Mouse (Mus musculus) left cerebral cortex, adult 2 months (tissue): Measurements from ENCODE around the gene B3gat2. TPM values are rescaled to one million over a fixed set of nuclear protein-coding genes. Genes with fewer than 3 reads are reported as not detected.

Source experiments
- DNase-seq, 2 experiments: peaks; one replicate each; pipeline ENCODE4 v3.0.0; 2021 to 2022; ENCODE audit warnings: low spot score in 2 of 2, mixed read lengths in 1 of 2; ENCODE audit errors: extremely low spot score in 1 of 2
- H3K27ac ChIP-seq: fragments of 200-600 bp; 2 replicates; pipeline ENCODE4 v1.8.1; 2022
- H3K4me3 ChIP-seq: fragments of 200-600 bp; 2 replicates; pipeline ENCODE4 v1.8.1; 2022
- CTCF ChIP-seq: fragments of 200-600 bp; IDR thresholded peaks from 2 replicates; pipeline ENCODE4 v1.8.1; 2022; ENCODE audit warnings: antibody characterized with exemption, mild to moderate bottlenecking, moderate library complexity
- intact Hi-C: fragments of 180-260 bp; cut with DNase I; formaldehyde crosslinking; loops from one replicate; pipeline ENCODE4 v1.15.1; 2025
- total RNA-seq, 2 experiments: library from RNA; stranded (reverse); gene quantifications; 2 replicates each; pipeline ENCODE4 v1.2.3; 2021

B3gat2 gene
- total RNA-seq, 2 experiments from 2014 or later, result 6.9 to 8.5 TPM

DNA sequence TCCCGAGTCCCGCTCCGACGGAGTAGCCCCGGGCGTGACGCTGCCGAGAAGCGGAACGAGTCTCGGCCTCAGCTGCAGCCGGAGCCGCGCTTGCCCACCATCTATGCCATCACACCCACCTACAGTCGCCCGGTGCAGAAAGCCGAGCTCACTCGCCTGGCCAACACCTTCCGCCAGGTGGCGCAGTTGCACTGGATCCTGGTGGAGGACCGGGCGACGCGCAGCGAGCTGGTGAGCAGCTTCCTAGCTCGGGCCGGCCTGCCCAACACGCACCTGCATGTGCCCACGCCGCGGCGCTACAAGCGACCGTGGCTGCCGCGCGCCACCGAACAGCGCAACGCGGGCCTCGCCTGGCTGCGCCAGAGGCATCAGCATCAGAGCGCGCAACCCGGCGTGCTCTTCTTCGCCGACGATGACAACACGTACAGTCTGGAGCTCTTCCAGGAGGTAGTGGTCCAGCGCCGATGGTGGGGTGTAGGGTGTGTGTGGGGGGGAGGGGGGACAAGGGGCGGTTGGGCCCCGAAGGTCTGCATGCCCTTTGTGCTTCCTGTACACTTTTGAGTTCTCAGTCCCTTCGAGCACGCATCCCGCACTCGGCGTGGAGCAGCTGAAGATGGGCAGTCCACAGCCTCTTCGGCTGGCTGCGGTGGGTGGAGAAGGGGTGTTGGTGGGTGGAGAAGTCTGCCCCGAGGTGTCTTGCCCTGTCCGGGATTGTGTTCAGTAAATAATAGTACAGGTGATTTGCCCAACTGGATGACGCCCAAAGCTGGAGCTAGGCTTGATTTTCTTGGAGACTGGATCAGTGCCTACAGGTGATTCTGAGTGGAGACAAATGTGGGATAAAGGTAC is 1.5 kb downstream of the B3gat2 start:
- H3K4me3 ChIP-seq, result peak overlapping the region; percentile 70
- no peak overlapping the region for H3K27ac ChIP-seq
- intact Hi-C loops, result loop anchor here (2.0 to 10.0 kb wide), 4 partner anchors 30 to 441 kb away; partner anchors contain the start of gene Smap1
- TF ChIP-seq CTCF, result peak; percentile 96
- peak; percentile 93 to 99 for DNase-seq

DNA sequence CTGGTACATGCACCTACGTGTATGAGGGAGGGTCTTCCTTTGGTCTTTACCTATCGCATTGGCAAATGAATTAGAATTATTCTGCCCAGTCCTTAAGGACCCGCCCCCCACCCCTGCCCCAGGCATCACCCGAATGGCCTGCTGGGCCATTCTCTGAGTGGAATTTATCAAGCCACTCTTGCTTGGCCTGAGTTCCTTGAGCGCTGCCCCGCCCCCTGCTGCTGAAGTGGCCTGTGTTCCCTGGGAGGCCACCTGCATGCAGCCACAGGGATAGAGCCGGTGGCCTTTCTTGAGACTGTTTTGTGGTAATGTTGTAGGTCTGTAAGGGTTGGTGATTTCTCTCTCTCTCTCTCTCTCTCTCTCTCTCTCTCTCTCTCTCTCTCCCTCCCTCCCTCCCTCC is 2.2 kb downstream of the B3gat2 start:
- Histone ChIP-seq H3K4me3 (peak overlapping the region; percentile 70; the same call in 1 of the 2 replicates), H3K27ac (no peak overlapping the region)
- no peak for DNase-seq
- intact Hi-C loops, result loop anchor here (2.0 to 10.0 kb wide), 4 partner anchors 29 to 441 kb away; partner anchors contain the start of gene Smap1
- TF ChIP-seq CTCF, result no peak

DNA sequence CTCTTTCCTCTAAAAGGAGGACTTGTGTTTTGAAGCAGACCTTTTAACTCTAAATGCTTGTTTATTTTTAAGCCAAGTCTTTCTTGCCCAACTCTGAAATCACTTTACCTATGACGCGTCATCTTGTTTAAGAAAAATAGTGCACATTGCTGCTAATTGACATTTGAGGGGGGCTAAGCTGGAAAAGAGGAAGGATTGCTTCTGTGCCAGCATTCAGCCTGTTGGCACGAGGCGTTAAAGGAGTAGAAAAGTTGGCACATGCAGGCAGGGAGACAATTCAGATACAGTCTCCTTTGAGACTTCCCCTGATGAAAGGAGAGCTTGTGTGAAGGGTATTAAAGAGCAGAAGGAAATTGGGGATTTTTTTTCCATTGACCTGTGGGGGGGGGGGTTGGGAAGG is 3.2 kb downstream of the B3gat2 start:
- DNase-seq, result no peak
- intact Hi-C loops, result loop anchor here (5.0 to 10.0 kb wide), 3 partner anchors 158 to 442 kb away; partner anchors contain the start of gene Smap1
- Histone ChIP-seq H3K27ac (no peak overlapping the region), H3K4me3 (no peak overlapping the region)
- no peak for TF ChIP-seq CTCF

- no peak overlapping the region for H3K27ac ChIP-seq
- no peak for TF ChIP-seq CTCF
- H3K4me3 ChIP-seq, result no peak overlapping the region
- no peak for DNase-seq
- intact Hi-C loops, result no loop called here
Measured at GRCm38 (mm10) chr1:23773039-23773438, 11.5 kb downstream of the B3gat2 start.

DNA sequence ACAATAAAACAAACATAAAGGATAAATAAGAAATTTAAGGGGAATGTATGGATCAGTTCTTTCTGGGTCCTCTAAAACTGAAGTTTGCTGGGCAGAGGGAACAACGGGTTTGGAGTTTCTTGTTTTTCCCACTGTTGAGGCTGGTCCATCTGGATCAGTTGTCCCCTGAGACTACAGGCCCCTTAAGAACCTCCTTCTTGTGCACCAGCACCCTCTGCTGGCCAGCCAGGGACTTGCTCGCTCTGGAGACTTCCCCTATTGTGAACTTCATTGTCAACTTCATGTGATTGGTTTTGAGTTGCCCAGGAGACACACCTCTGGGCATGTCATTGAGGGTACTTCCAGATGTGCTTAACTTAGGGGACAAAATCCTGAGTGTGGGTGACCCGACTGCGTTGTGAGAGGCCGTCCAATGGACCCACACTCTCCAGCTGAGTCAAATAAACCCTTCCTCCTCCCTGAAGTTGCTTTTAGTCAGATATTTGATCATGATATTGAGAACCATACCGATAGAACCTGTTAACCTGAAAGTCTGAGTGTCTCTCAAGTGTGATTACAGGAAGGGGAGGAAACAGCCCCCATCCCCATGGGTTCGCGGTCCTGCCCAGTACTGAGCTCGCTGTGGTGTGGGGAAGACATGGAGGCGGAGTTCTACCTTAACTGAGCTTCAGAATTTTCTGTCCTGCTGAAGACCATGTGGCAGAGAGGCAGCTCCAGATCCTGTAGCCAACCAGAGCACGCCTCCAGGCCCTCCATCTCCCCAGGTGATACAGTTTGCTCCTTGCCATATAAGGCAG is 31.4 kb downstream of the B3gat2 start:
- intact Hi-C loops, result loop anchor here (2.0 to 10.0 kb wide), 3 partner anchors 30 to 468 kb away; no protein-coding TSS in a partner anchor

DNA sequence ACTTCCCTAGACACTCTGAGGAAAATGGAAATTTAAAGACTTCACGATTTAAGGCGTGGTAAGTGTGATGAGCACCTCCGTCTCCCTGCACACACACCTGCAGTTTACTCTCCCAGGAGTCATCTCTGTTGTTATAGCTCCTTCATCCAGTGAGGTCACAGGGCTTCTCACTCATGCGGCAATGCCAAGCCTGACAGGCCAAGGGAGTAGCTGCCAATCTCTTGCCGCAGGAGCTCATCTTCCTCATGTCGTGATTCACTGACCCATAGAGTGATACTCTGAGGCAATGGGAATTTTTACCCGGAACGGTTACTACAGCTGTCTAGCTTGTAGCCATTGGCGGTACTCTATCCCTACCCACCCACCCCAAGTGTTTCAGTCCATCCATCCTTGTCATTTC is 36.8 kb downstream of the B3gat2 start:
- Histone ChIP-seq H3K27ac (no peak overlapping the region), H3K4me3 (no peak overlapping the region)
- intact Hi-C loops, result loop anchor here (10.0 kb wide), 1 partner anchor 474 kb away; no protein-coding TSS in a partner anchor
- TF ChIP-seq CTCF, result no peak
- no peak for DNase-seq

More for the DNA sequence above, 31.4 kb downstream of the B3gat2 start:
- Histone ChIP-seq H3K4me3 (no peak overlapping the region), H3K27ac (no peak overlapping the region)
- DNase-seq, result peak; percentile 54 to 74
- peak; percentile 90 for TF ChIP-seq CTCF

DNA sequence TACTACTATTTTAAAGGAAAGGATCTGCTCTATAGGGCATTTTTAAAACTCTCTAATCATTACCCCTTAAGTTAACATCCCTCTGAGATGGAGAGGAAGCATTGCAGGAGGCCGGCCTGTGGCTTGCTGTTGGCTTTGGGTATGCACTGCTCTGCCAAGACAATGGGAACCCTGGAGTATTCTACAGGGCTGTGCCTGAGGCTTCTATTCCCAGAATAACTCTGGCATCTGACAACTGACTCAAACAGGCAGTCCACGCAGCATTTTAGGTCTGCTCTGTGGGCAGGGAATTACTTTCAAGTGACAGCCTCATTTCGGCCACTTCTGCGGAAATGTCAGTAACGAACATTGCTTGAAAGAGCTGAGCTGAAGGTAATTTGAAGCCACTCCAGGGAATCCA is 60.1 kb downstream of the B3gat2 start:
- intact Hi-C loops, result no loop called here
- DNase-seq, result no peak
- no peak overlapping the region for H3K4me3 ChIP-seq
- no peak overlapping the region for H3K27ac ChIP-seq
- no peak for TF ChIP-seq CTCF

DNA sequence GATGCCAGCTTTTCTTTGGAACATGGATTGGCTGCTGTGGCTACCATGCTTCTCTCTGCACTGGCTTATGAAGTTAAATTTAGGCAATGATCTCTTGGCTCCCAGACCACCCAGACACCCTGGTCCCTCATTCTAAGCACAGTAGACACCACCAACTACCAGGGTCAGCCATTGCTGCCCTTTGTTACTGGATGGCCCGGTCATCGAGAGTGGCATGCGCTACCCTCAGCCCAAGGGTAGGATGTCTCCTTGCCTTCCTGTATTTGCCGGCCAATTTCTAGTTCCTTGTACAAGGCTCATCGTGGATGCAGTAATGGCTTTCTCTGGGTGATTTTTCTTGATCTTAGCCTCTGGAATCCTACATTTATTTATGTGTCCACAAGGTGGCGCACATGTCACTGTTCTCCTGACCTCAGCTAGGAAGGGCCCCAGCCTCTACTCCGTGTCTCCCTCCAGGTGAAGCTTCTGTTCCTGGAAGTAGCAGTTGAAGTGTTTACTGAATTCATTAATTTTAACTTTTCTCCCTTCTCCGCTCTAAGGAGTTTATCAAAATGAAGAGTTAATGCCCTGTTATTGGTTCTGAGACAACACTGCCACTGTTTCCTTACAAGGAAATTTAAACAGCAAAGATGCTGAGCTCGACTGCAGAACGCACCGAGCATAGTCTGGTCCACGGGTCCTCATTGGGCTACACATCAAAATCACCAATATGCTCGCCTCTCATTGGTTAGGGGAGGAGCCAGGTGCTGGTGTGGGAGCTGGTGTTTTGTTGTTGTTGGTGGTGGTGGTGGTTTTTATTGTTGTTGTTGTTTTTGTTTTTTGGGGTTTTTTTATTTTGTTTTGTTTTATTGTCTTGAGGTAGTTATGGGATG is 65.6 kb downstream of the B3gat2 start:
- intact Hi-C loops, result loop anchor here (1.0 to 5.0 kb wide), 3 partner anchors 207 to 420 kb away; no protein-coding TSS in a partner anchor
- Histone ChIP-seq H3K27ac (no peak overlapping the region), H3K4me3 (no peak overlapping the region)
- peak; percentile 73 for TF ChIP-seq CTCF
- DNase-seq, result peak; percentile 35 to 51

GRCm38 (mm10) chr1:23834246-23834645 is 72.7 kb downstream of the B3gat2 start:
- no peak for DNase-seq
- intact Hi-C loops, result no loop called here
- no peak overlapping the region for H3K27ac ChIP-seq
- H3K4me3 ChIP-seq, result no peak overlapping the region
- no peak for TF ChIP-seq CTCF

GRCm38 (mm10) chr1:23834819-23835218 is 73.3 kb downstream of the B3gat2 start:
- intact Hi-C loops, result no loop called here
- no peak for DNase-seq
- no peak overlapping the region for H3K4me3 ChIP-seq
- TF ChIP-seq CTCF, result no peak
- no peak overlapping the region for H3K27ac ChIP-seq

GRCm38 (mm10) chr1:23836630-23837029 is 75.1 kb downstream of the B3gat2 start:
- intact Hi-C loops, result no loop called here
- H3K27ac ChIP-seq, result no peak overlapping the region
- no peak for TF ChIP-seq CTCF
- no peak for DNase-seq
- H3K4me3 ChIP-seq, result no peak overlapping the region
